Mouse (Mus musculus) CH12.LX (cell line): Measurements from ENCODE around the gene Ubap2l.

Source experiments
- CTCF ChIP-seq, 2 experiments: IDR thresholded peaks in 1 of 2; conservative IDR thresholded peaks in 1 of 2; 2 replicates each; pipeline ENCODE4 v1.5.1; 2011 to 2012; ENCODE audit warnings: low read depth in 2 of 2, low read length in 2 of 2, improper control_type of control experiment in 1 of 2, inconsistent platforms in 1 of 2, mild to moderate bottlenecking in 1 of 2, moderate library complexity in 1 of 2
- POLR2A ChIP-seq: IDR thresholded peaks from 2 replicates; pipeline ENCODE4 v1.6.1; 2011; ENCODE audit warnings: low read depth, mild to moderate bottlenecking, improper control_type of control experiment, low read length

DNA sequence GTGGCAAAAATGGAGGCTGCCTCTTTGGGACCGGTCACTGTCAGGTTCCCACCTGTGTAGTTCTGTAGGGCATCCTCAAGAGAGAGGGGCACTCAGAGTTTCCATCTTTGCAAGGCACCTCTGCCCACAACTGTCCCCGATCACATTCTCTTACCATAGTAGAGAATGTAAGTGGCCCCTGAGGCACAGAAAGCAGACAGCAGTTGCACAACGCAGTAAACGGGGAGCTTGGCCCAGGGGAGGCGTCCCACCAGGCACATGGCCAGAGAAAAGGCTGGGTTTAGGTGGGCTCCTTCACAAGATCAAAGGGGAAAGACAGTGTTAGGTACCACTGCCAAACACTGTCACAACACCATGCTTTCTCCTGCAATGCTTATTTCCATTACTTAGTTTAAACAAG lies 86.5 kb downstream of the Ubap2l start:
- TF ChIP-seq CTCF (conservative IDR thresholded peaks at IDR 0.05 in 1 of 2, IDR thresholded peaks at IDR 0.05 in 1 of 2; ENCODE audit: low read depth in 2 of 2, low read length in 2 of 2), result no peak
- 0 out of 2 replicates have a peak, but pooled peaks have one; percentile 13 for TF ChIP-seq POLR2A
